Mouse (Mus musculus) myocyte (in vitro differentiated cells): Measurements from ENCODE around the gene Akr1c6.

Source experiments
- CEBPB ChIP-seq: IDR thresholded peaks from 2 replicates; pipeline ENCODE4 v1.6.1; 2011; ENCODE audit warnings: mild to moderate bottlenecking, moderate library complexity; ENCODE audit not compliant: poor library complexity, insufficient read depth, severe bottlenecking
- E2F4 ChIP-seq: IDR thresholded peaks from one replicate; pipeline ENCODE4 v1.6.1; 2011; ENCODE audit warnings: mild to moderate bottlenecking, control low read depth, moderate library complexity; ENCODE audit not compliant: insufficient read depth
- MAX ChIP-seq: IDR thresholded peaks from one replicate; pipeline ENCODE4 v1.6.1; 2011; ENCODE audit warnings: low read depth, mild to moderate bottlenecking, control low read depth
- MYOD1 ChIP-seq, 3 experiments: IDR thresholded peaks; one replicate each; pipeline ENCODE4 v1.6.1; 2011; ENCODE audit warnings: control low read depth in 2 of 3, low read depth in 2 of 3, mild to moderate bottlenecking in 2 of 3, moderate library complexity in 1 of 3; ENCODE audit not compliant: insufficient read length in 2 of 3, control insufficient read depth in 1 of 3
- MYOG ChIP-seq, 3 experiments: IDR thresholded peaks; one replicate each; pipeline ENCODE4 v1.6.1; 2011; ENCODE audit warnings: control low read depth in 2 of 3, low read depth in 2 of 3, mild to moderate bottlenecking in 2 of 3; ENCODE audit not compliant: insufficient read length in 2 of 3, control insufficient read depth in 1 of 3, insufficient read depth in 1 of 3
- POLR2A ChIP-seq: IDR thresholded peaks from one replicate; pipeline ENCODE4 v1.6.1; 2011; ENCODE audit warnings: low read depth, mild to moderate bottlenecking, control low read depth, moderate library complexity; ENCODE audit not compliant: insufficient read length
- POLR2AphosphoS2 ChIP-seq: IDR thresholded peaks from one replicate; pipeline ENCODE4 v1.6.1; 2011; ENCODE audit warnings: low read depth, control low read depth; ENCODE audit not compliant: insufficient read length
- SRF ChIP-seq: IDR thresholded peaks from one replicate; pipeline ENCODE4 v1.6.1; 2011; ENCODE audit warnings: low read depth; ENCODE audit not compliant: control insufficient read depth, insufficient read length
- TCF12 ChIP-seq: IDR thresholded peaks from one replicate; pipeline ENCODE4 v1.6.1; 2011; ENCODE audit warnings: mild to moderate bottlenecking, control low read depth; ENCODE audit not compliant: poor library complexity, insufficient read depth, severe bottlenecking
- TCF3 ChIP-seq: IDR thresholded peaks from one replicate; pipeline ENCODE4 v1.6.1; 2011; ENCODE audit warnings: low read depth, control low read depth; ENCODE audit not compliant: insufficient read length
- USF1 ChIP-seq: IDR thresholded peaks from one replicate; pipeline ENCODE4 v1.6.1; 2011; ENCODE audit warnings: low read depth, mild to moderate bottlenecking, control low read depth, moderate library complexity

DNA sequence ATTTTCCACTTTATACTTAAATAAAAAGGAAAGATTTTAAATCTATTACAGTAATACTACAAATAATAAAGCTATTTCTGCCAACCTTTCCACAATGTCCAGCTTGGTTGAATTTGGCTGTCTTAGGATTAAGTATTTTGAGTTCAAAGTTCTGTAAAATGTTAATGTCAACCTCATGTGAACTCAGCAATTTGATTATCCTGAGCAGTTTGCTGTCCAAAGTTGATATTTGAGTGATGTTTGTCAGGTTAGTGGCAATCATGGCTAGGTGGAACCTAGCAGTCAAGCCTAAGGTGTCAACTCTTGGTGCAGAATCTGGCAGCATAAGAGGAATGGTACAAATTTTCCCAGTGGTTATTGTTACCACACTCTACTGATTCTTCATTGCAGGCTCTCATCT, 29.4 kb upstream of the Akr1c6 start:
- TF ChIP-seq E2F4 (no peak), TCF12 (no peak), POLR2A (no peak), TCF3 (no peak), SRF (no peak), USF1 (no peak), MAX (no peak), POLR2AphosphoS2 (no peak), MYOD1 (IDR thresholded peaks at IDR 0.05; ENCODE audit: control insufficient read depth in 1 of 3, insufficient read length in 2 of 3, low read depth in 2 of 3) (no peak), MYOG (IDR thresholded peaks at IDR 0.05; ENCODE audit: control insufficient read depth in 1 of 3, insufficient read depth in 1 of 3, insufficient read length in 2 of 3, low read depth in 2 of 3) (no peak), CEBPB (no peak)
